Mouse (Mus musculus) liver, embryonic 18 days (tissue): ENCODE results near the gene Rbbp8nl. TPM values are rescaled to one million over a fixed set of nuclear protein-coding genes. Genes with fewer than 3 reads are reported as not detected.

Source experiments
- polyA plus RNA-seq: library from polyadenylated mRNA; depleted of rRNA; stranded (reverse); fragments of >200 nt; gene quantifications from 2 replicates; pipeline ENCODE4 v1.2.3, GENCODE M21; 2012; rRNA removed

The Rbbp8nl gene
- 0.01 TPM in 1 of 2 replicates, not detected in the other for polyA plus RNA-seq

GRCm38 (mm10) chr2:180289440-180290108 lies at the start of gene Rbbp8nl:
TSS of gene Rbbp8nl (minus strand) at chr2:180289879.

GRCm38 (mm10) chr2:180334551-180334986 lies 44.9 kb upstream of the Rbbp8nl start, which contains the start of gene Gata5:
TSS of gene Gata5 (minus strand) at chr2:180334699.

GRCm38 (mm10) chr2:180273394-180274244 lies 16.1 kb downstream of the Rbbp8nl start, which contains the start of gene Cables2:
TSS of gene Cables2 (minus strand) at chr2:180273496.

GRCm38 (mm10) chr2:180257001-180257521 lies 32.6 kb downstream of the Rbbp8nl start, which contains the start of gene Rps21:
TSS of gene Rps21 (plus strand) at chr2:180257377.

Other genes with a start within 250 kb of the Rbbp8nl start
- gene Psma7, start 247.4 kb downstream of the Rbbp8nl start, polyA plus RNA-seq = 112 and 122 TPM in 2 replicates
- 1.2 and 1.5 TPM in 2 replicates for gene Ss18l1, start 247.4 kb downstream of the Rbbp8nl start, polyA plus RNA-seq
- gene Mtg2, start 219.3 kb downstream of the Rbbp8nl start, polyA plus RNA-seq = 8.5 and 9.7 TPM in 2 replicates
- not detected in 2 replicates for gene Hrh3, start 185.4 kb downstream of the Rbbp8nl start, polyA plus RNA-seq
- 6.8 and 7.0 TPM in 2 replicates for gene Osbpl2, start 170.6 kb downstream of the Rbbp8nl start, polyA plus RNA-seq
- 32.1 and 33.1 TPM in 2 replicates for gene Adrm1, start 118.4 kb downstream of the Rbbp8nl start, polyA plus RNA-seq
- 4.1 and 6.3 TPM in 2 replicates for gene Lama5, start 64.0 kb downstream of the Rbbp8nl start, polyA plus RNA-seq
- gene Rps21, start 32.5 kb downstream of the Rbbp8nl start, polyA plus RNA-seq = 1,569 and 1,678 TPM in 2 replicates
- 5.7 and 6.2 TPM in 2 replicates for gene Cables2, start 16.4 kb downstream of the Rbbp8nl start, polyA plus RNA-seq
- 0.13 and 0.14 TPM in 2 replicates for gene Gata5, start 44.8 kb upstream of the Rbbp8nl start, polyA plus RNA-seq
- 1.6 and 2.3 TPM in 2 replicates for gene Slco4a1, start 166.4 kb upstream of the Rbbp8nl start, polyA plus RNA-seq
- 0.01 and 0.02 TPM in 2 replicates for gene Ntsr1, start 210.1 kb upstream of the Rbbp8nl start, polyA plus RNA-seq